Mouse (Mus musculus) lung, postnatal 14 days (tissue): ENCODE data around the gene Hap1.
"Not testable (repeated sequence)": the region's sequence is repeated elsewhere in the genome, so short reads cannot be mapped to it uniquely, and the experiment has no call there.

Experiments
- DNase-seq: peaks from one replicate; pipeline ENCODE4 v3.0.0; 2021

Gene Hap1

GRCm38 (mm10) chr11:100313424-100313823 is 42.5 kb downstream of the Hap1 start:
- no peak for DNase-seq

- peak; percentile 60 for DNase-seq
Measured at GRCm38 (mm10) chr11:100312096-100312679, 43.7 kb downstream of the Hap1 start.

GRCm38 (mm10) chr11:100311656-100312055 is 44.3 kb downstream of the Hap1 start:
- DNase-seq, result no peak

GRCm38 (mm10) chr11:100308672-100309071 is 47.3 kb downstream of the Hap1 start:
- not testable (repeated sequence) for DNase-seq

- no peak for DNase-seq
Measured at GRCm38 (mm10) chr11:100307900-100308299, 48.0 kb downstream of the Hap1 start.

GRCm38 (mm10) chr11:100301292-100301691 is 54.6 kb downstream of the Hap1 start:
- DNase-seq, result no peak

GRCm38 (mm10) chr11:100300293-100300692 is 55.6 kb downstream of the Hap1 start:
- peak; percentile 81 for DNase-seq

- DNase-seq, result peak; percentile 90
Measured at GRCm38 (mm10) chr11:100298274-100299036, 57.5 kb downstream of the Hap1 start.

- DNase-seq, result no peak
Measured at GRCm38 (mm10) chr11:100297801-100298200, 58.1 kb downstream of the Hap1 start.
